Mouse (Mus musculus) embryonic facial prominence, embryonic 11.5 days (tissue): ENCODE results near the gene Gpd2. TPM values are rescaled to one million over a fixed set of nuclear protein-coding genes. Genes with fewer than 3 reads are reported as not detected.

Experiments used
- ATAC-seq: fragments of 200-750 bp; cut with Nextera tagmentation; replicated peaks from 2 replicates; pipeline ENCODE4 v1.8.0; 2017; ENCODE audit warnings: low read depth; ENCODE audit not compliant: insufficient number of reproducible peaks, low FRiP score, low TSS enrichment
- DNase-seq: peaks from one replicate; pipeline ENCODE4 v3.0.0-alpha.2; 2015; ENCODE audit warnings: low spot score
- H3K27ac ChIP-seq: fragments of 300-500 bp; sonication (generic); replicated peaks from 2 replicates; pipeline ENCODE4 v1.5.1; 2014; ENCODE audit warnings: mild to moderate bottlenecking, low read depth, low read length, control low read depth
- H3K27me3 ChIP-seq: fragments of 300-500 bp; sonication (generic); 2 replicates; pipeline ENCODE4 v1.6.1; 2014; ENCODE audit warnings: mild to moderate bottlenecking, low read length, moderate library complexity, mixed read lengths; ENCODE audit not compliant: control insufficient read depth, insufficient read depth
- H3K36me3 ChIP-seq: fragments of 300-500 bp; sonication (generic); replicated peaks from 2 replicates; pipeline ENCODE4 v1.6.1; 2014; ENCODE audit warnings: low read depth, mild to moderate bottlenecking, low read length, moderate library complexity, mixed read lengths; ENCODE audit not compliant: control insufficient read depth, insufficient read depth
- H3K4me1 ChIP-seq: fragments of 300-500 bp; sonication (generic); 2 replicates; pipeline ENCODE4 v1.6.1; 2014; ENCODE audit warnings: low read length, mixed read lengths; ENCODE audit not compliant: control insufficient read depth, insufficient read depth
- H3K4me2 ChIP-seq: fragments of 300-500 bp; sonication (generic); 2 replicates; pipeline ENCODE4 v1.6.1; 2014; ENCODE audit warnings: low read depth, mild to moderate bottlenecking, control low read depth, low read length, moderate library complexity
- H3K4me3 ChIP-seq: fragments of 300-500 bp; sonication (generic); 2 replicates; pipeline ENCODE4 v1.5.1; 2014; ENCODE audit warnings: low read depth, low read length, control low read depth
- H3K9ac ChIP-seq: fragments of 300-500 bp; sonication (generic); replicated peaks from 2 replicates; pipeline ENCODE4 v1.6.1; 2014; ENCODE audit warnings: mild to moderate bottlenecking, control low read depth, low read length
- H3K9me3 ChIP-seq: fragments of 300-500 bp; sonication (generic); replicated peaks from 2 replicates; pipeline ENCODE4 v1.6.1; 2016; ENCODE audit warnings: mild to moderate bottlenecking, low read length, inconsistent platforms, mixed read lengths; ENCODE audit not compliant: control insufficient read depth
- WGBS: fragments of 180-500 bp; shearing (Covaris S2); extraction: QIAGEN DNeasy Blood & Tissue Kit; methylation state at CpG from one replicate; pipeline ENCODE4 v1.1.7; 2014; 5-methylcytosine and 5-hydroxymethylcytosine counted together
- polyA plus RNA-seq: library from polyadenylated mRNA; unstranded; fragments of >200 nt; fragmentation: Nextera tagmentation; extraction: Ambion mirVana; gene quantifications from 2 replicates; pipeline ENCODE4 v1.2.1, GENCODE M21; 2014

The Gpd2 gene
- polyA plus RNA-seq, 1 experiment from 2014 or later, result 17.5 TPM

DNA sequence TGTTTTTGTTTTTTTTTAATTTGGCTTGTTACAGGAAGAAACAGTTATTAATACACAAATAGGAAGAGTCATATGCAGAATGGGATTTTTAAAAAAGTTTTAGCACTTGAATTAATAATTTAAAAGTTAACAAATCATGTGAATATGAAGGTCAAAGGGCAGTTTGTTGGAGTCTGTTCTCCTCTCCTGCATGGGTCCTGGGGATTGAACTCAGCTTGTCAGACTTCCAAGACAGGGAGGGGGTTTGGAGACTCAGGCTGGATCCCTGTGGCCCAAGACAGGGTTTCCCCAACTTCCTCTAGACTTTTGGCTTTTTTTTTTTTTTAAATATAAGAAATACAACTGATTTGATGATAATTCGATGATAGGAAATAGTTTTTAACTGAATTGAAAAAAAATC, 50.6 kb downstream of the Gpd2 start:
- no peaks in the 10 kb centered on the region for H3K27me3 ChIP-seq
- H3K27ac ChIP-seq, result no peak overlapping the region
- H3K9ac ChIP-seq, result no peak overlapping the region
- DNase-seq, result no peak
- 90% methylated on average over 1 of the region's 1 CpGs for WGBS
- no peaks in the 10 kb centered on the region for H3K4me1 ChIP-seq
- no peaks in the 10 kb centered on the region for H3K9me3 ChIP-seq
- no peak overlapping the region for H3K4me2 ChIP-seq
- H3K4me3 ChIP-seq, result no peak overlapping the region
- H3K36me3 ChIP-seq, result no peaks in the 10 kb centered on the region
- ATAC-seq, result no peak

- ATAC-seq, result no peak
- no peak overlapping the region for H3K9ac ChIP-seq
- H3K4me2 ChIP-seq, result no peak overlapping the region
- H3K27ac ChIP-seq, result no peak overlapping the region
- no peak overlapping the region for H3K4me3 ChIP-seq
- no peaks in the 10 kb centered on the region for H3K9me3 ChIP-seq
- H3K36me3 ChIP-seq, result no peaks in the 10 kb centered on the region
- 80% methylated on average over 2 of the region's 2 CpGs for WGBS
- H3K27me3 ChIP-seq, result no peaks in the 10 kb centered on the region
- H3K4me1 ChIP-seq, result no peaks in the 10 kb centered on the region
- no peak for DNase-seq
These were observed 56.1 kb downstream of the Gpd2 start for GRCm38 (mm10) chr2:57293571-57293970.

- no peak for DNase-seq
- H3K4me2 ChIP-seq, result no peak overlapping the region
- ATAC-seq, result no peak
- H3K4me1 ChIP-seq, result no peaks in the 10 kb centered on the region
- H3K4me3 ChIP-seq, result no peak overlapping the region
- H3K9me3 ChIP-seq, result no peaks in the 10 kb centered on the region
- H3K36me3 ChIP-seq, result no peaks in the 10 kb centered on the region
- no peaks in the 10 kb centered on the region for H3K27me3 ChIP-seq
- H3K27ac ChIP-seq, result no peak overlapping the region
- WGBS, result 75% methylated on average over 4 of the region's 4 CpGs
- H3K9ac ChIP-seq, result no peak overlapping the region
These were observed 58.6 kb downstream of the Gpd2 start for GRCm38 (mm10) chr2:57296069-57296468.

GRCm38 (mm10) chr2:57297226-57297625, 59.8 kb downstream of the Gpd2 start:
- Histone ChIP-seq H3K4me2 (no peak overlapping the region), H3K9me3 (no peaks in the 10 kb centered on the region), H3K4me3 (no peak overlapping the region), H3K9ac (no peak overlapping the region), H3K4me1 (no peaks in the 10 kb centered on the region), H3K27me3 (no peaks in the 10 kb centered on the region), H3K36me3 (no peaks in the 10 kb centered on the region), H3K27ac (no peak overlapping the region)
- DNase-seq (no peak), ATAC-seq (no peak)
- 87% methylated on average over 4 of the region's 4 CpGs for WGBS

- Histone ChIP-seq H3K9ac (no peak overlapping the region), H3K9me3 (no peaks in the 10 kb centered on the region), H3K4me2 (no peak overlapping the region), H3K36me3 (no peaks in the 10 kb centered on the region), H3K27ac (no peak overlapping the region), H3K4me1 (no peaks in the 10 kb centered on the region), H3K4me3 (no peak overlapping the region), H3K27me3 (no peaks in the 10 kb centered on the region)
- 32% methylated on average over 3 of the region's 3 CpGs for WGBS
- ATAC-seq (peak; percentile 48; the same call in 1 of the 2 replicates), DNase-seq (no peak)
These were observed 64.1 kb downstream of the Gpd2 start for GRCm38 (mm10) chr2:57301539-57301938.

GRCm38 (mm10) chr2:57304212-57304611, 66.8 kb downstream of the Gpd2 start:
- Histone ChIP-seq H3K4me2 (no peak overlapping the region), H3K36me3 (no peaks in the 10 kb centered on the region), H3K27me3 (no peaks in the 10 kb centered on the region), H3K9ac (no peak overlapping the region), H3K9me3 (no peaks in the 10 kb centered on the region), H3K4me1 (no peaks in the 10 kb centered on the region), H3K27ac (no peak overlapping the region), H3K4me3 (no peak overlapping the region)
- no peak for ATAC-seq
- DNase-seq, result no peak
- WGBS, result 84% methylated on average over 4 of the region's 4 CpGs

- Histone ChIP-seq H3K27me3 (no peaks in the 10 kb centered on the region), H3K4me1 (no peaks in the 10 kb centered on the region), H3K9ac (no peak overlapping the region), H3K4me3 (no peak overlapping the region), H3K27ac (no peak overlapping the region), H3K9me3 (no peaks in the 10 kb centered on the region), H3K4me2 (no peak overlapping the region), H3K36me3 (no peaks in the 10 kb centered on the region)
- 65% methylated on average over 7 of the region's 7 CpGs for WGBS
- ATAC-seq (no peak), DNase-seq (no peak)
These were observed 74.9 kb downstream of the Gpd2 start for GRCm38 (mm10) chr2:57312268-57312797.

DNA sequence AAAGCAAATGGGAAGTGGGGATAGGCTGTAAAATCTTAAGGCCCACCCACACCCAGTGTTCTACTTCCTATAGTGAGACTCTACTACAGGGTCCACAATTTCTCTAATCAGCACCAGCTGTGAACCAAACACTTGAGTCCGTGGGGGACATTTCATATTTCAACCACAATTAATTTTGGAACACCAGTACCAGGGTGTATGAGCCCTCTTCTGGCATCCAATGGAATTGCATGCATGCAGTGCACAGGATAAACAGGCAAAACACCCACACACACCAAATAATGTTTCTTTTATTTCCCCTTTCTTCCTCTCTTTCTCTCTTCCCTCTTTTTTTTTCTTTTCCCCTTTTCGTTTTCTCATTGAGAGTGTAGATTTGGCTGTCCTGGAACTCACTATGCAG, 78.6 kb downstream of the Gpd2 start:
- no peak overlapping the region for H3K4me3 ChIP-seq
- H3K9ac ChIP-seq, result no peak overlapping the region
- no peak for ATAC-seq
- 56% methylated on average over 2 of the region's 2 CpGs for WGBS
- no peak overlapping the region for H3K27ac ChIP-seq
- H3K36me3 ChIP-seq, result no peaks in the 10 kb centered on the region
- no peaks in the 10 kb centered on the region for H3K27me3 ChIP-seq
- no peaks in the 10 kb centered on the region for H3K4me1 ChIP-seq
- no peak overlapping the region for H3K4me2 ChIP-seq
- H3K9me3 ChIP-seq, result no peaks in the 10 kb centered on the region
- peak; percentile 56 for DNase-seq
